Mouse (Mus musculus): ENCODE data around the gene Wdr17. TPM values are rescaled to one million over a fixed set of nuclear protein-coding genes. Genes with fewer than 3 reads are reported as not detected.
A peak's percentile ranks its signal among the peaks of the same experiment; 100 is the strongest.

Wdr17 gene
- total RNA-seq, 1 experiment: 1.2 TPM

- H3K27ac ChIP-seq (ENCODE audit: insufficient read depth, low read depth, low read length, poor library complexity, severe bottlenecking): no peak overlapping the region
- no peak overlapping the region for H3K9ac ChIP-seq (ENCODE audit: insufficient read depth, low read depth, low read length, poor library complexity, severe bottlenecking)
- in situ Hi-C loops (cut with MboI; ENCODE audit: low sequenced_read_pairs in 2 of 2, unreplicated experiment in 2 of 2): no loop called here
- no peaks in the 10 kb centered on the region for H3K4me1 ChIP-seq (ENCODE audit: control insufficient read depth in 2 of 2, insufficient read depth in 2 of 2, low read length in 2 of 2, poor library complexity in 1 of 2)
- H3K36me3 ChIP-seq (ENCODE audit: control insufficient read depth, insufficient read depth, low read length, poor library complexity, severe bottlenecking): no peaks in the 10 kb centered on the region
- no peak for DNase-seq (ENCODE audit: low read depth, low spot score)
- no peaks in the 10 kb centered on the region for H3K9me3 ChIP-seq (ENCODE audit: control insufficient read depth, insufficient read depth, low read depth, low read length)
- no peak overlapping the region for H3K4me3 ChIP-seq (ENCODE audit: insufficient read depth in 1 of 2, low read depth in 1 of 2, low read length in 2 of 2, poor library complexity in 1 of 2, severe bottlenecking in 1 of 2)
- TF ChIP-seq ZC3H11A (IDR thresholded peaks at IDR 0.05; ENCODE audit: borderline replicate concordance, low read depth, low read length) (no peak), HCFC1 (IDR thresholded peaks at IDR 0.05; ENCODE audit: borderline replicate concordance, insufficient read depth, low read length) (no peak), MAFK (IDR thresholded peaks at IDR 0.05; ENCODE audit: insufficient read depth, low read depth, low read length) (no peak), CHD2 (IDR thresholded peaks at IDR 0.05; ENCODE audit: low read depth, low read length) (no peak), ZNF384 (IDR thresholded peaks at IDR 0.05; ENCODE audit: low read depth, low read length) (no peak)
Measured at GRCm38 (mm10) chr8:54791858-54792698, 94.9 kb downstream of the Wdr17 start.

GRCm38 (mm10) chr8:54780134-54780942 is 106.6 kb downstream of the Wdr17 start:
- DNase-seq (ENCODE audit: low read depth, low spot score): peak; percentile 8
- H3K4me1 ChIP-seq (ENCODE audit: control insufficient read depth in 2 of 2, insufficient read depth in 2 of 2, low read length in 2 of 2, poor library complexity in 1 of 2): peaks cover 2 to 5% of the 10 kb centered on the region in 2 experiments; a peak in 1 of 4 replicates
- H3K4me3 ChIP-seq (ENCODE audit: insufficient read depth in 1 of 2, low read depth in 1 of 2, low read length in 2 of 2, poor library complexity in 1 of 2, severe bottlenecking in 1 of 2): peak overlapping the region in 1 of 2 experiments; percentile 62; a peak in 2 of 4 replicates
- TF ChIP-seq ZNF384 (IDR thresholded peaks at IDR 0.05; ENCODE audit: low read depth, low read length) (no peak), HCFC1 (IDR thresholded peaks at IDR 0.05; ENCODE audit: borderline replicate concordance, insufficient read depth, low read length) (no peak), CHD2 (IDR thresholded peaks at IDR 0.05; ENCODE audit: low read depth, low read length) (no peak), ZC3H11A (IDR thresholded peaks at IDR 0.05; ENCODE audit: borderline replicate concordance, low read depth, low read length) (no peak), MAFK (IDR thresholded peaks at IDR 0.05; ENCODE audit: insufficient read depth, low read depth, low read length) (no peak)
- no peaks in the 10 kb centered on the region for H3K36me3 ChIP-seq (ENCODE audit: control insufficient read depth, insufficient read depth, low read length, poor library complexity, severe bottlenecking)
- H3K9ac ChIP-seq (ENCODE audit: insufficient read depth, low read depth, low read length, poor library complexity, severe bottlenecking): no peak overlapping the region
- no peaks in the 10 kb centered on the region for H3K9me3 ChIP-seq (ENCODE audit: control insufficient read depth, insufficient read depth, low read depth, low read length)
- in situ Hi-C loops (cut with MboI; ENCODE audit: low sequenced_read_pairs in 2 of 2, unreplicated experiment in 2 of 2): no loop called here
- H3K27ac ChIP-seq (ENCODE audit: insufficient read depth, low read depth, low read length, poor library complexity, severe bottlenecking): no peak overlapping the region

DNA sequence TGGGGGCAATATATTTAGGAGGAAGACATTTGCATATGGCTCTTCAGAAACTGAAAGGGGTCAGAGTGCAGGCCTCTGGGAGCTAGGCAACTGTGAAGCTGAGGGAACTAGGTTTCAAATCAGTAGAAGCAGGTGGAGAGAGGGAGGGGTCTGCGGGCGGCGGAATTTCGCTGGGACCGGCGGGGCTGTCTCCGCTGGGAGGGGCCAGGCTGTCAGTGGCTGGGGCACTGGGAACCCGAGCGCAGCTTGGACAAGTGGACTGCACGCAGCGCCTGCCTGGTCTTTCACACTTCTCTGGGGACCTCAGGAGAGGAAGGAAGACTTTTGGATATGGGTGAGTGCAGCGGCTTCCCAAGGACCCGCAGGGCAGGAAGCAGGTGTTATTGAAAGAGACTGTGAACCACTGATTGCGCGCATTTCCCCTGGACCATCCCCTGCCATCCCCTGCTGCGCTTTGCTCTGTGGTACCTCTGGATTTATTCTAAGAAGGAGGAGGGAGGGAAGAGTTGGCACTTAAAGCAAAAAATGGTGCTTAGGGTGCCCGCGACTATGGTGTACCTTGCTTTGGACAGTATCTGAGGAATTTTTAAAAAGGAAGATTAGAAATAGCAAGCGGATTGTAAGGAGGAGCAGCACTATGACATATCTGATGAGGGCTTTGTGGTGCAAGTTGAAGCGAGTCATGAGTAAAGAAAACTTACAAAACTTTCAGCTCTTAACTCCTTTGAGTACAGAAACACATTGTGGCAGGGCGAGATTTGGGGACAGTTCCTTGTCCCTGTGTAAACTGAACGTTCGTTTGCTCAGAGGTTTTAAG is 107.5 kb downstream of the Wdr17 start:
- Histone ChIP-seq H3K4me1 (ENCODE audit: control insufficient read depth in 2 of 2, insufficient read depth in 2 of 2, low read length in 2 of 2, poor library complexity in 1 of 2) (peaks cover 2 to 5% of the 10 kb centered on the region in 2 experiments; a peak in 1 of 4 replicates), H3K36me3 (ENCODE audit: control insufficient read depth, insufficient read depth, low read length, poor library complexity, severe bottlenecking) (no peaks in the 10 kb centered on the region), H3K9ac (ENCODE audit: insufficient read depth, low read depth, low read length, poor library complexity, severe bottlenecking) (no peak overlapping the region), H3K9me3 (ENCODE audit: control insufficient read depth, insufficient read depth, low read depth, low read length) (no peaks in the 10 kb centered on the region), H3K27ac (ENCODE audit: insufficient read depth, low read depth, low read length, poor library complexity, severe bottlenecking) (no peak overlapping the region), H3K4me3 (ENCODE audit: insufficient read depth in 1 of 2, low read depth in 1 of 2, low read length in 2 of 2, poor library complexity in 1 of 2, severe bottlenecking in 1 of 2) (peak overlapping the region; percentile 4 to 62; a peak in 3 of 4 replicates)
- TF ChIP-seq ZC3H11A (IDR thresholded peaks at IDR 0.05; ENCODE audit: borderline replicate concordance, low read depth, low read length) (no peak), CHD2 (IDR thresholded peaks at IDR 0.05; ENCODE audit: low read depth, low read length) (no peak), ZNF384 (IDR thresholded peaks at IDR 0.05; ENCODE audit: low read depth, low read length) (no peak), HCFC1 (IDR thresholded peaks at IDR 0.05; ENCODE audit: borderline replicate concordance, insufficient read depth, low read length) (no peak), MAFK (IDR thresholded peaks at IDR 0.05; ENCODE audit: insufficient read depth, low read depth, low read length) (no peak)
- peak; percentile 28 for DNase-seq (ENCODE audit: low read depth, low spot score)
- in situ Hi-C loops (cut with MboI; ENCODE audit: low sequenced_read_pairs in 2 of 2, unreplicated experiment in 2 of 2): no loop called here

- DNase-seq (ENCODE audit: low read depth, low spot score): no peak
- in situ Hi-C loops (cut with MboI; ENCODE audit: low sequenced_read_pairs in 2 of 2, unreplicated experiment in 2 of 2): no loop called here
- Histone ChIP-seq H3K4me3 (ENCODE audit: insufficient read depth in 1 of 2, low read depth in 1 of 2, low read length in 2 of 2, poor library complexity in 1 of 2, severe bottlenecking in 1 of 2) (no peak overlapping the region), H3K36me3 (ENCODE audit: control insufficient read depth, insufficient read depth, low read length, poor library complexity, severe bottlenecking) (no peaks in the 10 kb centered on the region), H3K9me3 (ENCODE audit: control insufficient read depth, insufficient read depth, low read depth, low read length) (no peaks in the 10 kb centered on the region), H3K27ac (ENCODE audit: insufficient read depth, low read depth, low read length, poor library complexity, severe bottlenecking) (no peak overlapping the region), H3K4me1 (ENCODE audit: control insufficient read depth in 2 of 2, insufficient read depth in 2 of 2, low read length in 2 of 2, poor library complexity in 1 of 2) (peaks cover 2 to 5% of the 10 kb centered on the region in 2 experiments; a peak in 1 of 4 replicates), H3K9ac (ENCODE audit: insufficient read depth, low read depth, low read length, poor library complexity, severe bottlenecking) (no peak overlapping the region)
- TF ChIP-seq ZNF384 (IDR thresholded peaks at IDR 0.05; ENCODE audit: low read depth, low read length) (no peak), ZC3H11A (IDR thresholded peaks at IDR 0.05; ENCODE audit: borderline replicate concordance, low read depth, low read length) (no peak), CHD2 (IDR thresholded peaks at IDR 0.05; ENCODE audit: low read depth, low read length) (no peak), MAFK (IDR thresholded peaks at IDR 0.05; ENCODE audit: insufficient read depth, low read depth, low read length) (no peak), HCFC1 (IDR thresholded peaks at IDR 0.05; ENCODE audit: borderline replicate concordance, insufficient read depth, low read length) (no peak)
Measured at GRCm38 (mm10) chr8:54777012-54777411, 110.0 kb downstream of the Wdr17 start.

Measured in ES-E14 (cell line).